Mouse (Mus musculus): ENCODE results near the gene Fbxo24.

DNA sequence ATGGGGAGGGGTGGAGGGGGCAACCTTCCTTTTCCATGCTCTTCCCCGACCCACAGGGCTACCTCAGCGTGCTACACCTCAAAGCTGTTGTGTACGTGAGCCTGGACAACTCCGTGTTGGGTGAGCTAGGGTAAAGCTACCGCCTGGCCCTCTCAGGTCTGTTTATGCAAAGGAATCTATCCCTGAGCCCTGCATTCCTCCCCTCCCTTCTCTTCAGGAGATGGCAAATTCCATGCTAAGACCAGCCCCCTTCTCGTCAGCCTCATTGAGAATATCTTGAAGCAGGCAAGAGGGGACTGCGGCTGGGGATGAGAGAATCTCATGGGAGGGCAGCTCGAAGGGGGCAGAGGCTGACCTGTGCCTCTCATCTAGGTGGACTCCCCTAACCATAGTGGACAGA lies 46.1 kb downstream of the Fbxo24 start:
- TF ChIP-seq MAFK (IDR thresholded peaks at IDR 0.05; ENCODE audit: insufficient read depth, low read depth, low read length) (no peak), CHD2 (IDR thresholded peaks at IDR 0.05; ENCODE audit: low read depth, low read length) (no peak), HCFC1 (IDR thresholded peaks at IDR 0.05; ENCODE audit: borderline replicate concordance, insufficient read depth, low read length) (no peak)

Data from ES-E14 (cell line).